Mouse (Mus musculus) G1E (cell line): ENCODE data around the gene Slc7a1.

Experiments
- CTCF ChIP-seq: IDR thresholded peaks from 2 replicates; pipeline ENCODE4 v1.5.1; 2012; ENCODE audit warnings: low read depth, low read length, inconsistent platforms, mixed read lengths
- GATA1 ChIP-seq: IDR thresholded peaks from 2 replicates; pipeline ENCODE4 v1.6.1; 2012; ENCODE audit warnings: borderline replicate concordance, low read length, inconsistent platforms, mixed read lengths

DNA sequence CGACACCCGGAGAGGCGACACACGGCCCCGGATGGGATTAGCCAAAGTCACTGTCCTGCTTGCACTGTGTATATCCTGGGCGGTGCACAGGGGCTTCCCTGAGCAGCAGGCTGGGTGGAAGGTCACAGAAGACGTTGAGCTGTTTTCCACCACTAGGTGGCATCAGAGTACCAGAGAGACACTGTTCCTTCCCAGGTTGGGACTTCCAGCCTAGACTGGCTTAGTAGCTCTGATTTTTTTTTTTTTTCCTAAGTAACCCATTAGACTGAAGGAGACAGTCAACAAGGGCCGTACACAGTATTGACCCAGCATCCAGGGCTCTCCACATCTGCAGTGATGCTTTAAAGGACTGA, 67.1 kb downstream of the Slc7a1 start:
- TF ChIP-seq CTCF (peak; percentile 71), GATA1 (no peak)
